ENCODE assay signal across 8 mouse cellular contexts in the genomic region with DNA sequence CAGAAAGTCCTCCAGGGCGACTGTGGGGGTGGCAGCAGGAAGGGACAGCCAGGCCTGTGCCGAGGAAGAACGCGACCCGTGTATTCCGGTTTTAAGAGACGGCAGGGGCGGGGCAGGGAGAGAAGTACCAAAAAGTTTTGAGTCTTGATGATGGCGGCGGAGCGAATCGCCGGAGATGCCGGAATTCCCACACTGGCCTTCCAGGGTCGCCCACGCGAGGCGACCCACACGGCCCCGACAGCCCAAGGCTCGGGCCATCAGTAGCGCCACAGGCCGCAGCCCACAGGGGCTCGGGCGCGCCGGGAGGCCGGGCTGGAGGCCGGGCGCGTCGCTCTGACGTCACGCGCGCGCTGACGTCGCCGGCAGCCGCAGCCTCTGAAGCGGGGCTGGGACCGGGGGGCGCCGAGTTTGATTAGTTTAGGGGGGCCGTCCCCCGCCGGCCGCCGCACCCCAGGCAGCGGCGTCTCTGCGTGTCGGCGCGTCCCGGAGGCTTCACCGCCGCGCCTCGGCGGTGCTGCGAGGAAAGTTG. TPM values are rescaled to one million over a fixed set of nuclear protein-coding genes. Genes with fewer than 3 reads are reported as not detected.
DNase-seq lines count a peak whose midpoint lies in the region; ATAC-seq lines count a peak whose summit lies in the region.

A gene (plus strand): TSS at position 366 of the 529 bp plus-strand sequence.

- H3K9ac ChIP-seq in intestine, embryonic 15.5 days, result peak within 1 kb of the TSS; percentile 85

- H3K4me1 ChIP-seq in intestine, embryonic 15.5 days (replicated peaks), result peaks cover 4% of the 10 kb centered on the region; the same call in 1 of the 2 replicates
- H3K4me1 ChIP-seq in midbrain, embryonic 10.5 days, result peaks cover 25% of the 10 kb centered on the region

- H3K4me2 ChIP-seq in intestine, embryonic 15.5 days (replicated peaks), result peak within 1 kb of the TSS; percentile 86

- H3K9me3 ChIP-seq in intestine, embryonic 15.5 days, result no peaks in the 10 kb centered on the region
- H3K9me3 ChIP-seq in midbrain, embryonic 10.5 days (replicated peaks), result no peaks in the 10 kb centered on the region

- peak; percentile 80 for DNase-seq in adrenal gland, adult 8-10 months
- DNase-seq in embryo, embryonic 11.5 days (ENCODE audit: low read depth, low spot score), result peak; percentile 73
- peak; percentile 64 to 75 for DNase-seq in gastrocnemius, postnatal 4 days (ENCODE audit: low spot score in 2 of 2)
- peak; percentile 82 to 85 for DNase-seq in left cerebral cortex, postnatal 36 days (ENCODE audit: low spot score in 2 of 2)
- DNase-seq in midbrain, embryonic 10.5 days (ENCODE audit: low spot score), result peak; percentile 84
- peak; percentile 60 to 63 for DNase-seq in right cerebral cortex, postnatal 36 days (ENCODE audit: low spot score in 2 of 2)
- peak; percentile 74 to 76 for DNase-seq in urinary bladder, postnatal 4 days (ENCODE audit: low spot score in 2 of 2)

- intact Hi-C loops in left cerebral cortex, postnatal 36 days (cut with DNase I), result loop anchor here (5.0 to 10.0 kb wide), 4 partner anchors 51 to 164 kb away; no protein-coding TSS in a partner anchor

- H3K36me3 ChIP-seq in intestine, embryonic 15.5 days, result no peaks in the 10 kb centered on the region
- no peaks in the 10 kb centered on the region for H3K36me3 ChIP-seq in midbrain, embryonic 10.5 days

- no peaks in the 10 kb centered on the region for H3K27me3 ChIP-seq in intestine, embryonic 15.5 days (replicated peaks)
- H3K27me3 ChIP-seq in midbrain, embryonic 10.5 days (ENCODE audit: low read depth, poor library complexity, severe bottlenecking), result no peaks in the 10 kb centered on the region

- WGBS in intestine, embryonic 15.5 days, result under 1% methylated on average over 60 of the region's 63 CpGs
- under 1% methylated on average over 63 of the region's 63 CpGs for WGBS in midbrain, embryonic 10.5 days

- ATAC-seq in intestine, embryonic 15.5 days, result peak; percentile 98

- peak within 1 kb of the TSS; percentile 77 for H3K27ac ChIP-seq in intestine, embryonic 15.5 days
- H3K27ac ChIP-seq in midbrain, embryonic 10.5 days (replicated peaks), result peak within 1 kb of the TSS; percentile 95

- peak within 1 kb of the TSS; percentile 96 for H3K4me3 ChIP-seq in intestine, embryonic 15.5 days (replicated peaks)
- H3K4me3 ChIP-seq in midbrain, embryonic 10.5 days, result peak within 1 kb of the TSS; percentile 96

RNA-seq across cellular contexts. Expression of the gene that starts here (rescaled TPM):
- total RNA-seq in adrenal gland, adult 8-10 months (2022), result 100 to 1,000 TPM; 122 to 289 (median 183) TPM
- total RNA-seq in gastrocnemius, postnatal 4 days (2021), result 10 to 100 TPM; 52.3 to 58.3 TPM
- polyA plus RNA-seq in intestine, embryonic 15.5 days (2015; fragmentation: Nextera tagmentation; extraction: Ambion mirVana), result 21.4 and 22.5 TPM in 2 replicates
- total RNA-seq in left cerebral cortex, postnatal 36 days (2021), result 100 to 1,000 TPM; 226 to 229 TPM
- polyA plus RNA-seq in midbrain, embryonic 10.5 days (2016; fragmentation: Nextera tagmentation; extraction: Ambion mirVana), result 32.9 and 44.5 TPM in 2 replicates

Comparison
In these comparisons a context has a peak if more than half of its experiments do, and no peak if none do; other contexts are left out.
1. Peak in every context shown above with its lines: DNase-seq, ATAC-seq, H3K4me3 ChIP-seq and H3K27ac ChIP-seq.